Mouse (Mus musculus) forebrain, embryonic 12.5 days (tissue): ENCODE results near the gene Zfp648. TPM values are rescaled to one million over a fixed set of nuclear protein-coding genes. Genes with fewer than 3 reads are reported as not detected.

ENCODE experiments used
- ATAC-seq: fragments of 200-750 bp; cut with Nextera tagmentation; 2 replicates; pipeline ENCODE4 v1.8.0; 2017; ENCODE audit warnings: moderate TSS enrichment; ENCODE audit not compliant: low FRiP score
- H3K27ac ChIP-seq: fragments of 300-500 bp; sonication (generic); 2 replicates; pipeline ENCODE4 v1.5.1; 2016; ENCODE audit warnings: mild to moderate bottlenecking
- H3K27me3 ChIP-seq: fragments of 300-500 bp; sonication (generic); 2 replicates; pipeline ENCODE4 v1.6.1; 2016; ENCODE audit warnings: mild to moderate bottlenecking
- H3K36me3 ChIP-seq: fragments of 300-500 bp; sonication (generic); replicated peaks from 2 replicates; pipeline ENCODE4 v1.6.1; 2016; ENCODE audit warnings: mild to moderate bottlenecking
- H3K4me1 ChIP-seq: fragments of 300-500 bp; sonication (generic); 2 replicates; pipeline ENCODE4 v1.6.1; 2016
- H3K4me2 ChIP-seq: fragments of 300-500 bp; sonication (generic); 2 replicates; pipeline ENCODE4 v1.6.1; 2016; ENCODE audit warnings: mild to moderate bottlenecking, moderate library complexity
- H3K4me3 ChIP-seq: fragments of 300-500 bp; sonication (generic); replicated peaks from 2 replicates; pipeline ENCODE4 v1.5.1; 2016; ENCODE audit warnings: mild to moderate bottlenecking
- H3K9ac ChIP-seq: fragments of 300-500 bp; sonication (generic); 2 replicates; pipeline ENCODE4 v1.6.1; 2016; ENCODE audit warnings: mild to moderate bottlenecking
- H3K9me3 ChIP-seq: fragments of 300-500 bp; sonication (generic); 2 replicates; pipeline ENCODE4 v1.6.1; 2016
- WGBS: fragments of 180-500 bp; shearing (Covaris S2); methylation state at CpG from one replicate; pipeline ENCODE4 v1.1.7; 2016; 5-methylcytosine and 5-hydroxymethylcytosine counted together
- polyA plus RNA-seq: library from polyadenylated mRNA; unstranded; fragments of >200 nt; fragmentation: Nextera tagmentation; extraction: Ambion mirVana; gene quantifications from 2 replicates; pipeline ENCODE4 v1.2.1, GENCODE M21; 2016

The Zfp648 gene
- polyA plus RNA-seq, 1 experiment from 2014 or later = not detected

- Histone ChIP-seq H3K27ac (no peak overlapping the region), H3K4me3 (no peak overlapping the region), H3K9ac (no peak overlapping the region), H3K9me3 (no peaks in the 10 kb centered on the region), H3K36me3 (no peaks in the 10 kb centered on the region), H3K4me2 (no peak overlapping the region), H3K4me1 (no peaks in the 10 kb centered on the region), H3K27me3 (no peaks in the 10 kb centered on the region)
- WGBS = 84% methylated on average over 7 of the region's 7 CpGs
- ATAC-seq = no peak
Observed at GRCm38 (mm10) chr1:154183077-154183751, 17.8 kb upstream of the Zfp648 start.

DNA sequence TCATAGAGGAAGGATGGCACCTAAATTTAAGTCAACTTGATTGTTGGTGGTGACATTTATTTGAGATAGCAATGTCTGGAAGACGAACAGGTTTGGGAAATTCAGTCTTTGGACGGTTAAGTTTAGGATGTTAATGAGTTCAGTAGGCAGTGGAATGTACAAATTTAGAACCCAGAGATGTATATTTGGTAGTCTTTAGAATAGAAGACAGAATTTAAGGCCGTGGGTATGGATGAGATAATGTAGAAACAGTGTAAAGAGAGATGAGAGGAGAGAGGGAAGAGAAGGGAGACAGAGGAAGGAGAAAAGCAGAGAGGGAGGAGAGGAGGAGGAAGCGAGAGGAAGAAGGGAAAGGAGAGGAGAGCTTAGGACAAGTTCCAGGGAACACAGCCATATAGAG, 12.8 kb upstream of the Zfp648 start:
- Histone ChIP-seq H3K4me2 (no peak overlapping the region), H3K27ac (no peak overlapping the region), H3K4me1 (peaks cover 3% of the 10 kb centered on the region; the same call in 1 of the 2 replicates), H3K9ac (no peak overlapping the region), H3K27me3 (no peaks in the 10 kb centered on the region), H3K36me3 (no peaks in the 10 kb centered on the region), H3K4me3 (no peak overlapping the region), H3K9me3 (no peaks in the 10 kb centered on the region)
- 87% methylated on average over 4 of the region's 4 CpGs for WGBS
- no peak for ATAC-seq

DNA sequence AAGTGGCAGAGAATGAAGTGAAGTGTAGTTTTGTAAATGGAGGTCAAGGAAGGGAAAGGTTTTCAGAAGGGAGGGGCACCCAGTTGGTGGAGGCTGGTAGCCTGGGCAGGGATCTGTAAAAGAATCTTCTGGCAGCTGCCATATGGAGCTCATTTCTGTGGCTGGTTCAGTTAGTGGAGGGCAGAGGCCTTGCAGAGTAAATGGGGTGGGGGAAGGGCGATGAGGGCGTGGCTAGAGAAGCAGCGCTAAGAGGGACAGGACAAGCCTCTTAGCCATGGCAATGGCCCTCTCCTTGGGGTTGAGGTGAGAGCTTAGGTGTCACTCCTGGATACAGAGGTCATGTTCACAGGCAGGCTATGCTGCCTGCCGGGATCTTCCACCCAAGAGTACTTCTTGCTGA, 12.4 kb upstream of the Zfp648 start:
- no peak overlapping the region for H3K27ac ChIP-seq
- no peaks in the 10 kb centered on the region for H3K27me3 ChIP-seq
- no peak overlapping the region for H3K4me2 ChIP-seq
- H3K9ac ChIP-seq = no peak overlapping the region
- WGBS = 49% methylated on average over 4 of the region's 4 CpGs
- no peaks in the 10 kb centered on the region for H3K36me3 ChIP-seq
- no peaks in the 10 kb centered on the region for H3K9me3 ChIP-seq
- H3K4me1 ChIP-seq = peaks cover 3% of the 10 kb centered on the region; the same call in 1 of the 2 replicates
- no peak for ATAC-seq
- no peak overlapping the region for H3K4me3 ChIP-seq

- WGBS = 64% methylated on average over 14 of the region's 18 CpGs
- ATAC-seq = no peak
- Histone ChIP-seq H3K9ac (no peak overlapping the region), H3K4me2 (no peak overlapping the region), H3K9me3 (no peaks in the 10 kb centered on the region), H3K27ac (no peak overlapping the region), H3K36me3 (no peaks in the 10 kb centered on the region), H3K4me3 (no peak overlapping the region), H3K27me3 (no peaks in the 10 kb centered on the region), H3K4me1 (peaks cover 3% of the 10 kb centered on the region; the same call in 1 of the 2 replicates)
Observed at GRCm38 (mm10) chr1:154189842-154190530, 11.0 kb upstream of the Zfp648 start.

DNA sequence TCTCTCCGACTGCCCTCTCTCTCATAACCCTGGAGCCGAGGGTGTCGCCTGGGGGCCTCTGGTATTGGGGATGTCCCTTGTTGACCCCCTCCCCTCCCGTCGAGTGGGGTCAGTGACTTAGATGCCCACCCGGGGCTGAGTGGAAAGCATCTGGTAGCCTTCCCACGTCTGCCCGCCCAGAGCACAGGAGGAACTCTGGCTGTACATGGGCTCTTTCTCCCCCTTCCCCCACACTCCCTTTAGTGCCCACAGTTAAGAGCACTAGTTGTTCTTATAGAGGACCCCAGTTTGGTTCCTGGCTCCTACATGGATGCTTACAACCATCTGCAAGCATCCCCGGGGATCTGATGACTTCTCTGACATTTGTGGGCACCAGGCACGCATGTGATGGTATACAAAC, 2.1 kb upstream of the Zfp648 start:
- ATAC-seq = no peak
- Histone ChIP-seq H3K9ac (no peak overlapping the region), H3K4me1 (no peaks in the 10 kb centered on the region), H3K4me2 (no peak overlapping the region), H3K4me3 (no peak overlapping the region), H3K27me3 (peaks cover 32% of the 10 kb centered on the region), H3K9me3 (no peaks in the 10 kb centered on the region), H3K27ac (no peak overlapping the region), H3K36me3 (no peaks in the 10 kb centered on the region)
- 90% methylated on average over 10 of the region's 10 CpGs for WGBS

DNA sequence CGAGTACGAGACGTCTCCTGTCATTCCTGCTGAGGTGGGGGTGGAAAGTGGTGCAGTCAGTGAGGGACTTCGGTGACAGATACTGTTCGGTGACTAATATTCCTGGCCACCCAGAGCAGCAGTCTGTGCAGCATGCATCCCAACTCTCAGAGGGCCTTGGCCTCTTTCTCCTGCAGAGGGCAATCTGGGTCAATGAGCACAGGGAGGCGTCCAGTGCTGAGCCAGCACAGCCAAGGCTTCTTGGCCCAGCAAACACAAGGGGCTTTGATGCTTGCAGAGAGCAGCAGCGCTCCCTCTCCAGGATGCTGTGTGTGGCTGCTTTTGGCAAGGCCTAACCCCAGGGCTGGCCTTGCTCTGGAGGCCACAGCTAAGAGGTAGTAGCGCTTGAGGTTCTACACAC, 1.6 kb downstream of the Zfp648 start:
- ATAC-seq = no peak
- Histone ChIP-seq H3K4me1 (peaks cover 10% of the 10 kb centered on the region), H3K36me3 (no peaks in the 10 kb centered on the region), H3K9me3 (no peaks in the 10 kb centered on the region), H3K9ac (no peak overlapping the region), H3K27me3 (peaks cover 60% of the 10 kb centered on the region), H3K4me3 (no peak overlapping the region), H3K4me2 (no peak overlapping the region), H3K27ac (no peak overlapping the region)
- 59% methylated on average over 8 of the region's 8 CpGs for WGBS

DNA sequence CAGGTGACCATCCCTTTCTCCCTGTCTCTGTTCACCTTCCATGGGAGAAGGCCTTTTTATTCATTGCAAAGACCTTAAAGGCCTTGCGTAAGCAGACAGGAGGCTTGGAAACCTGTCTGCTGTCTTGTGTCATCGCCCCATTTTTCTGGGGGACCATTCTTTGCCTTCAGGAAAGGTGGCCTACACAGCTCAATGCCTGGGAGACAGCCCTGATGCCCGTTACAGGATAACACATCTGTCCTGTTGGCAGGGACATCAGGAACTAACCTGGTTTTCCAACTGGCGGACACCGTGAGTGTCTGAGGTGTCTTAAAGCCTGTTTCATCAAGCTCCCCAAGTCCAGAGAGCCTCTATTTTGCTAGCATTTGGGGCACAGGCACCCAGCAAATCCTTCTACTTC, 2.4 kb downstream of the Zfp648 start:
- Histone ChIP-seq H3K27me3 (peaks cover 60% of the 10 kb centered on the region), H3K4me2 (no peak overlapping the region), H3K4me1 (peaks cover 10% of the 10 kb centered on the region), H3K4me3 (no peak overlapping the region), H3K27ac (no peak overlapping the region), H3K9ac (no peak overlapping the region), H3K9me3 (no peaks in the 10 kb centered on the region), H3K36me3 (no peaks in the 10 kb centered on the region)
- 90% methylated on average over 5 of the region's 5 CpGs for WGBS
- ATAC-seq = no peak

DNA sequence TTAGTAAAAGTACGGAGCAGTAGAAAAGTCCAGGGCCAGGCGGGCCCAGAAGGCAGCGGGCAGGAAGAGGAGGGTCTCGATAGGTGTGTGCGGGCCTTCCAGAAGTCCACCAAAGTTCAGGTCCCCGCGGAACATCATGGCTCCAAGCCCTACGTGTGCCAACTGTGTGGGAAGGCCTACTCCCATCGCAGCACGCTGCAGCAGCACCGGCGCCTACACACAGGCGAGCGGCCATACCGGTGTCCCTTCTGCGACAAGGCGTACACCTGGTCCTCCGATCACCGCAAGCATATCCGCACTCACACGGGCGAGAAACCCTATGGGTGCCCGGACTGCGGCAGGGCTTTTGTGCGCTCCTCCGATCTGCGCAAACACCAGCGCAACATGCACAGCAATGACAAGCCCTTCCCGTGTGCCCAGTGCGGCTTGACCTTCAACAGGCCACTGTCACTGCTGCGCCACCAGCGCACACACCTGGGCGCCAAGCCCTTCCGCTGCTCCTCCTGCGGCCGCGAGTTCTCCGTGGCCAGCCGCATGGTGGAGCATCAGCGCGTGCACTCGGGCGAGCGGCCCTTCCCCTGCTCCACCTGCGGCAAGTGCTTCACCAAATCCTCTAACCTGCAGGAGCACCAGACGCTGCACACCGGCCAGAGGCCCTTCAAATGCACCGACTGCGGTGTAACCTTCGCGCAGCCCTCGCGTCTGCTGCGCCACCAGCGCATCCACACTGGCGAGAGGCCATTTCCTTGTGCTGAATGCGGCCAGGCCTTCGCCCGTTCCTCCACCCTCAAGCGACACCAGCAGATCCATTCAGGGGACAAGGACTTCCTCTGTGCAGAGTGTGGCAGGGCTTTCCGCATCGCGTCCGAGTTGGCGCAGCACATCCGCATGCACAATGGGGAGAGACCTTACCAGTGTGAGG, 3.9 kb downstream of the Zfp648 start:
- Histone ChIP-seq H3K27me3 (peaks cover 60% of the 10 kb centered on the region), H3K4me2 (peak overlapping the region; percentile 69), H3K27ac (no peak overlapping the region), H3K4me1 (peaks cover 10% of the 10 kb centered on the region), H3K36me3 (no peaks in the 10 kb centered on the region), H3K9me3 (no peaks in the 10 kb centered on the region), H3K9ac (peak overlapping the region; percentile 33), H3K4me3 (peak overlapping the region; percentile 40)
- WGBS = 8% methylated on average over 66 of the region's 66 CpGs
- peak; percentile 36; the same call in 1 of the 2 replicates for ATAC-seq

DNA sequence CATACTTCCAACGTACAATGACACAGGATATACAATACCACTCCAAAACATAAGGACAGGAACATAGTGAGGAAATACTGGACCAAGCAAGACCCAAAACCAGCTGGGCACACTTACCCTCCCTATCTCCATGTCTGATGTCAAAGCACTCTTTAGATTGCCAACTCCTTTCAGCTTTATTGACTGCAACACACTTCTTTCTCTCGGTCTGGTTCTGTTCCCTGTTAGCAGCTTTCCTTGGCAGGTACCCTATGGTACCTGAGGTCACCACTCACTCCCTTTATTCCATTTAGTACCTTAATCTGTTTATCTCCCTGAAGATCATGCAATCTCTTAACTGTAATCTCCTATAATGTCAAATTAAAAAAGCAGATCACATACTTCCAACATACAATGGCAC, 19.0 kb downstream of the Zfp648 start:
- Histone ChIP-seq H3K9me3 (no peaks in the 10 kb centered on the region), H3K4me1 (no peaks in the 10 kb centered on the region), H3K27ac (no peak overlapping the region), H3K9ac (no peak overlapping the region), H3K27me3 (no peaks in the 10 kb centered on the region), H3K36me3 (no peaks in the 10 kb centered on the region), H3K4me3 (no peak overlapping the region), H3K4me2 (no peak overlapping the region)
- ATAC-seq = no peak
- 85% methylated on average over 2 of the region's 2 CpGs for WGBS

GRCm38 (mm10) chr1:154220566-154220965, 19.6 kb downstream of the Zfp648 start:
- Histone ChIP-seq H3K36me3 (no peaks in the 10 kb centered on the region), H3K4me2 (no peak overlapping the region), H3K27ac (no peak overlapping the region), H3K4me1 (no peaks in the 10 kb centered on the region), H3K9ac (no peak overlapping the region), H3K4me3 (no peak overlapping the region), H3K27me3 (no peaks in the 10 kb centered on the region), H3K9me3 (no peaks in the 10 kb centered on the region)
- no peak for ATAC-seq
- 93% methylated on average over 3 of the region's 3 CpGs for WGBS

GRCm38 (mm10) chr1:154223807-154224207, 22.8 kb downstream of the Zfp648 start:
- H3K4me2 ChIP-seq = no peak overlapping the region
- no peaks in the 10 kb centered on the region for H3K9me3 ChIP-seq
- H3K9ac ChIP-seq = no peak overlapping the region
- H3K27me3 ChIP-seq = no peaks in the 10 kb centered on the region
- ATAC-seq = peak; percentile 44; the same call in 1 of the 2 replicates
- H3K4me3 ChIP-seq = no peak overlapping the region
- H3K27ac ChIP-seq = no peak overlapping the region
- WGBS = 17% methylated on average over 1 of the region's 1 CpGs
- no peaks in the 10 kb centered on the region for H3K36me3 ChIP-seq
- H3K4me1 ChIP-seq = no peaks in the 10 kb centered on the region

DNA sequence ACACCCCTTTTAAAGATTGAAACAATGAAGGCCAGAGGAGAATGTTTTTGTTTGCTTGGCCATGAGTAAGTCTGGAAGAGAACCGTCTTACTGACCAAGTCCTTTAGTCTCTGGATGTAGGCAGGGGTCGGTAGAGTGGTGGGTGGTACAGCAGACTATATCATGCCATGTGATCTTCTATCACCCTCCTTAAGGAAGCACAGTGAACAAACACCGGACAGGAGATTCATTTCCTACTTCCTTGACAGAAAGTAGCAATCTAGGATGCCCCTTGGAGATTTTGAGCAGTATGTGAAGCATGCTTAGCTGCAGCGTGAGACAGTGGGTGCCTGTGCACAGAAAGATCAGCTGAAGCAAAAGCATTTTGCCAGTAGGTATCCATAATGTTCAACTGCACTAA, 31.6 kb downstream of the Zfp648 start:
- ATAC-seq = no peak
- Histone ChIP-seq H3K4me2 (no peak overlapping the region), H3K9me3 (no peaks in the 10 kb centered on the region), H3K36me3 (no peaks in the 10 kb centered on the region), H3K4me1 (no peaks in the 10 kb centered on the region), H3K9ac (no peak overlapping the region), H3K4me3 (no peak overlapping the region), H3K27ac (no peak overlapping the region), H3K27me3 (no peaks in the 10 kb centered on the region)
- 81% methylated on average over 4 of the region's 4 CpGs for WGBS
